Mouse (Mus musculus) WW6 (cell line): ENCODE results near the gene Crebzf.

Source experiments
- DNase-seq: peaks from one replicate; pipeline ENCODE4 v3.0.0-alpha.2; 2013; ENCODE audit warnings: low read depth, low spot score

The Crebzf gene

GRCm38 (mm10) chr7:90476313-90477245 lies 34.0 kb downstream of the Crebzf start, which contains the start of gene Dlg2:
Gene Dlg2, plus strand, starts transcription at chr7:90476672.
- no peak for DNase-seq

- no peak for DNase-seq
These were observed 40.1 kb downstream of the Crebzf start for GRCm38 (mm10) chr7:90482607-90483006.
